Mouse (Mus musculus) cerebellum, adult 11-12 months (tissue): ENCODE data around the gene Ttc29.

Experiments used
- DNase-seq: peaks from one replicate; pipeline ENCODE4 v3.0.0; 2022

Ttc29 gene

GRCm38 (mm10) chr8:78213074-78213473 lies at the start of gene Ttc29:
Gene Ttc29, plus strand, starts transcription at chr8:78213297.
- peak; percentile 6 for DNase-seq

- no peak for DNase-seq
These were observed 41.7 kb upstream of the Ttc29 start for GRCm38 (mm10) chr8:78171351-78171750.

GRCm38 (mm10) chr8:78182654-78183053 lies 30.4 kb upstream of the Ttc29 start:
- no peak for DNase-seq

- DNase-seq = no peak
These were observed 29.7 kb upstream of the Ttc29 start for GRCm38 (mm10) chr8:78183414-78183813.

GRCm38 (mm10) chr8:78187087-78187486 lies 26.0 kb upstream of the Ttc29 start:
- DNase-seq = no peak

GRCm38 (mm10) chr8:78204229-78204628 lies 8.9 kb upstream of the Ttc29 start:
- no peak for DNase-seq

- DNase-seq = no peak
These were observed 2.7 kb upstream of the Ttc29 start for GRCm38 (mm10) chr8:78210424-78210823.

GRCm38 (mm10) chr8:78214645-78215044 lies 1.5 kb downstream of the Ttc29 start:
- no peak for DNase-seq

- DNase-seq = no peak
These were observed 13.0 kb downstream of the Ttc29 start for GRCm38 (mm10) chr8:78226087-78226486.

GRCm38 (mm10) chr8:78230721-78231120 lies 17.6 kb downstream of the Ttc29 start:
- DNase-seq = no peak

- no peak for DNase-seq
These were observed 20.0 kb downstream of the Ttc29 start for GRCm38 (mm10) chr8:78232870-78233707.

GRCm38 (mm10) chr8:78233708-78234201 lies 20.7 kb downstream of the Ttc29 start:
- no peak for DNase-seq

GRCm38 (mm10) chr8:78237972-78238675 lies 25.0 kb downstream of the Ttc29 start:
- no peak for DNase-seq

GRCm38 (mm10) chr8:78251115-78251514 lies 38.0 kb downstream of the Ttc29 start:
- no peak for DNase-seq

- peak; percentile 48 for DNase-seq
These were observed 41.3 kb downstream of the Ttc29 start for GRCm38 (mm10) chr8:78254374-78254773.

GRCm38 (mm10) chr8:78255011-78255410 lies 41.9 kb downstream of the Ttc29 start:
- DNase-seq = no peak

- no peak for DNase-seq
These were observed 52.4 kb downstream of the Ttc29 start for GRCm38 (mm10) chr8:78265506-78265905.

- DNase-seq = no peak
These were observed 53.1 kb downstream of the Ttc29 start for GRCm38 (mm10) chr8:78266231-78266630.

- DNase-seq = no peak
These were observed 54.9 kb downstream of the Ttc29 start for GRCm38 (mm10) chr8:78267894-78268411.

- DNase-seq = no peak
These were observed 56.2 kb downstream of the Ttc29 start for GRCm38 (mm10) chr8:78269281-78269680.

- no peak for DNase-seq
These were observed 58.3 kb downstream of the Ttc29 start for GRCm38 (mm10) chr8:78271391-78271790.

GRCm38 (mm10) chr8:78276120-78276519 lies 63.0 kb downstream of the Ttc29 start:
- DNase-seq = no peak

GRCm38 (mm10) chr8:78277411-78277810 lies 64.3 kb downstream of the Ttc29 start:
- DNase-seq = no peak

GRCm38 (mm10) chr8:78278598-78278997 lies 65.5 kb downstream of the Ttc29 start:
- no peak for DNase-seq
